Mouse (Mus musculus) forebrain, embryonic 11.5 days (tissue): ENCODE measurements around the gene Gsn. TPM values are rescaled to one million over a fixed set of nuclear protein-coding genes. Genes with fewer than 3 reads are reported as not detected.

Source experiments
- ATAC-seq: fragments of 200-750 bp; cut with Nextera tagmentation; replicated peaks from 2 replicates; pipeline ENCODE4 v1.8.0; 2017; ENCODE audit warnings: moderate TSS enrichment; ENCODE audit not compliant: low FRiP score
- DNase-seq: peaks from one replicate; pipeline ENCODE4 v3.0.0-alpha.2; 2017; ENCODE audit warnings: low spot score
- H3K27ac ChIP-seq: fragments of 300-500 bp; sonication (generic); 2 replicates; pipeline ENCODE4 v1.5.1; 2014; ENCODE audit warnings: low read depth, low read length
- H3K27me3 ChIP-seq: fragments of 300-500 bp; sonication (generic); 2 replicates; pipeline ENCODE4 v1.6.1; 2014; ENCODE audit warnings: mild to moderate bottlenecking, low read length, mixed read lengths; ENCODE audit not compliant: control insufficient read depth, insufficient read depth
- H3K36me3 ChIP-seq: fragments of 300-500 bp; sonication (generic); 2 replicates; pipeline ENCODE4 v1.6.1; 2014; ENCODE audit warnings: mild to moderate bottlenecking, low read length, moderate library complexity, mixed read lengths; ENCODE audit not compliant: control insufficient read depth, insufficient read depth
- H3K4me1 ChIP-seq: fragments of 300-500 bp; sonication (generic); replicated peaks from 2 replicates; pipeline ENCODE4 v1.6.1; 2014; ENCODE audit warnings: low read length, mixed read lengths; ENCODE audit not compliant: control insufficient read depth, insufficient read depth
- H3K4me2 ChIP-seq: fragments of 300-500 bp; sonication (generic); 2 replicates; pipeline ENCODE4 v1.6.1; 2014; ENCODE audit warnings: low read depth, mild to moderate bottlenecking, low read length, moderate library complexity, mixed read lengths; ENCODE audit not compliant: severe bottlenecking
- H3K4me3 ChIP-seq: fragments of 300-500 bp; sonication (generic); 2 replicates; pipeline ENCODE4 v1.5.1; 2014; ENCODE audit warnings: low read depth, low read length
- H3K9ac ChIP-seq: fragments of 300-500 bp; sonication (generic); 2 replicates; pipeline ENCODE4 v1.6.1; 2014; ENCODE audit warnings: low read length
- H3K9me3 ChIP-seq: fragments of 300-500 bp; sonication (generic); 2 replicates; pipeline ENCODE4 v1.6.1; 2016; ENCODE audit warnings: low read length, mixed read lengths; ENCODE audit not compliant: control insufficient read depth
- WGBS: fragments of 180-500 bp; shearing (Covaris S2); extraction: QIAGEN DNeasy Blood & Tissue Kit; methylation state at CpG from one replicate; pipeline ENCODE4 v1.1.7; 2014; 5-methylcytosine and 5-hydroxymethylcytosine counted together
- polyA plus RNA-seq: library from polyadenylated mRNA; unstranded; fragments of >200 nt; fragmentation: Nextera tagmentation; extraction: Ambion mirVana; gene quantifications from 2 replicates; pipeline ENCODE4 v1.2.1, GENCODE M21; 2014

The Gsn gene
- polyA plus RNA-seq, 1 experiment from 2014 or later, result 28.0 TPM

DNA sequence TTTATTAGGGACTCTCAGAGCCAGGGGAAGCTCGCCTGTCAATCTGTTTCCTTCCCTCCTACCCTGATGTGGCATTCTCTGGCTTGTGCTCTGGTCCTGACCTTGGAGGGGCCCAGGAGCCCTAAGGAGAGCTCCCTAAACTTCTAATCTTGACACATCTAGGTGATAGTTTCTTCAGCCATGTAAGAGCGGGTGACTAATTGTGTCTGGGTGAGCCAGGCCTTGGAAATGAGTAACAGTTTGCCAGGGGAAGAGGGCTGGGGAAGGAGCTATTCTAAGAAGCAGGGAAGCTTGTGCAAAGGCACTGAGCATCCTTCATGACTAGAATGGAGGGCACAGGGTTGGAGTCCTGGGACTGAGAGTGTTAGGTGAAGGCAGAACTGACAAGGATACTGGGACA lies 1.7 kb downstream of the Gsn start:
- H3K4me1 ChIP-seq, result peaks cover 7% of the 10 kb centered on the region; the same call in 1 of the 2 replicates
- H3K27me3 ChIP-seq, result peaks cover 6% of the 10 kb centered on the region; the same call in 1 of the 2 replicates
- no peaks in the 10 kb centered on the region for H3K36me3 ChIP-seq
- 85% methylated on average over 2 of the region's 2 CpGs for WGBS
- DNase-seq (no peak), ATAC-seq (no peak)
- H3K9ac ChIP-seq, result no peak overlapping the region
- no peak overlapping the region for H3K4me3 ChIP-seq
- no peak overlapping the region for H3K4me2 ChIP-seq
- H3K9me3 ChIP-seq, result no peaks in the 10 kb centered on the region
- no peak overlapping the region for H3K27ac ChIP-seq

GRCm38 (mm10) chr2:35258590-35258989 lies 2.4 kb downstream of the Gsn start:
- no peak overlapping the region for H3K27ac ChIP-seq
- ATAC-seq (no peak), DNase-seq (no peak)
- H3K9me3 ChIP-seq, result no peaks in the 10 kb centered on the region
- H3K4me1 ChIP-seq, result peaks cover 7% of the 10 kb centered on the region; the same call in 1 of the 2 replicates
- no peaks in the 10 kb centered on the region for H3K36me3 ChIP-seq
- no peak overlapping the region for H3K9ac ChIP-seq
- peaks cover 6% of the 10 kb centered on the region; the same call in 1 of the 2 replicates for H3K27me3 ChIP-seq
- no peak overlapping the region for H3K4me3 ChIP-seq
- 89% methylated on average over 4 of the region's 4 CpGs for WGBS
- no peak overlapping the region for H3K4me2 ChIP-seq

- 60% methylated on average over 13 of the region's 13 CpGs for WGBS
- no peak overlapping the region for H3K4me3 ChIP-seq
- peaks cover 6% of the 10 kb centered on the region; the same call in 1 of the 2 replicates for H3K27me3 ChIP-seq
- DNase-seq (no peak), ATAC-seq (no peak)
- H3K4me1 ChIP-seq, result peaks cover 7% of the 10 kb centered on the region; the same call in 1 of the 2 replicates
- H3K9me3 ChIP-seq, result no peaks in the 10 kb centered on the region
- no peak overlapping the region for H3K27ac ChIP-seq
- no peak overlapping the region for H3K4me2 ChIP-seq
- H3K36me3 ChIP-seq, result no peaks in the 10 kb centered on the region
- H3K9ac ChIP-seq, result no peak overlapping the region
Observed at GRCm38 (mm10) chr2:35259338-35260080, 3.3 kb downstream of the Gsn start.

DNA sequence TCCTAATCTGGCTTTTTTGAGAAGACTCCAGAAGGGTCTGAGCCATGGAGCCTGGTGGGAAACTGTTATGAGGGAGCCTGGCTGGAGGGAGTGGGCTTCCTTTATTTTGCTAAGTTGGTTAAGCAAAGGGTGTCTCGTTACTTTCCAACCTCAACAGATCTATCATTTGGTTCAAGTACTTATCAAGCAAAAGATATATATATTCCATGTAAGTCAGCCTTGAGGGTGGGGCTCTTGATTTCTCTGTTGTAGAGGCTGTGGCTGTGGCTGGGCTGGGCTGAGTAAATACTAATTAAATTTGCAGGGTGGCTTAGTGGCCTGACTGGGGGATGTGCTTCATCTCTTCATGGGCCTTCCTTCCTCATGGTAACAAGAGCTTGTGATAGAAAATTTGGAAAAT lies 4.1 kb downstream of the Gsn start:
- no peaks in the 10 kb centered on the region for H3K9me3 ChIP-seq
- H3K27ac ChIP-seq, result no peak overlapping the region
- H3K4me1 ChIP-seq, result peaks cover 7% of the 10 kb centered on the region; the same call in 1 of the 2 replicates
- H3K4me3 ChIP-seq, result no peak overlapping the region
- H3K36me3 ChIP-seq, result no peaks in the 10 kb centered on the region
- no peak overlapping the region for H3K9ac ChIP-seq
- no peak for ATAC-seq
- peaks cover 6% of the 10 kb centered on the region; the same call in 1 of the 2 replicates for H3K27me3 ChIP-seq
- 61% methylated on average over 1 of the region's 1 CpGs for WGBS
- no peak overlapping the region for H3K4me2 ChIP-seq
- DNase-seq, result no peak

DNA sequence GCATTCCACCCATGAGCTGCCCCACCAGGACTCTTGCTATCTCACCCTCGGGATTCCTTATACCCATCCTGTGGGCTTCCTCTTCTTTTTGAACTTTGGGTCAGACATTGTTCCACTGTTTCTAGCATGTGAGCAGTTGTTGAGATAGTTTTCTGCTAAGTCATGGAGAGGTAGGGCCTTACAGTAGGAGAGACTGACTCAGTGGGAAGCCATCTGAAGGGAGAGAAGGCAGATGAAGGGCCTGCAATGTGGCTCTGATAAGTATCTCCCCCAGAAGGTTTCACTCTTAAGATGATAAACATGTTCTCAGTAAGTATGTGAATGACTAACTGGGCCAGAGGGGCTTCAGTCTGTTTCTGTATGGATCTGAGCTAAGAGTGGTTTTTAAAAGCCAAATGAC lies 7.9 kb downstream of the Gsn start:
- WGBS, result 73% methylated on average over 1 of the region's 1 CpGs
- no peak for DNase-seq
- Histone ChIP-seq H3K27me3 (no peaks in the 10 kb centered on the region), H3K36me3 (no peaks in the 10 kb centered on the region), H3K9ac (no peak overlapping the region), H3K9me3 (no peaks in the 10 kb centered on the region), H3K4me3 (no peak overlapping the region), H3K27ac (no peak overlapping the region), H3K4me2 (no peak overlapping the region), H3K4me1 (peaks cover 4% of the 10 kb centered on the region; the same call in 1 of the 2 replicates)
- ATAC-seq, result no peak

DNA sequence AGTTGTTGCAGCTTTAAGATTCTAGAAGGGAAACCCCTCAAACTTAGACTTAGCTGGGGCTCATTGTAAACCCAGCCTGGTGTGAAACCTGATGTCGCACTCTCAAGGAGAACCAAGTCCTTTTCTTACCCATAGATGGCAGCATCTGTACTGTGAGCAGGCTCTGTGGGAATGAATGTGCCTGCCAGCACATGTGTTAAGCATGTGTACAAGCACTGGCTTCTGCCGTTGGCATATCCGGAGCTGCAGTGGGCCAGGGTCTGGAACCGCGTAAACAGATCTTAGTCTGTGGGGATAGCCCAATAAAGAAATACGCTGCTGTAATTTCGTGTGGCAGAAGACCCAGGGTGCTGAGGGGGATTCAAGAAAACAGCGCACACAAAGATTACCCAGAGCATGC lies 9.1 kb downstream of the Gsn start:
- no peak overlapping the region for H3K9ac ChIP-seq
- H3K4me3 ChIP-seq, result no peak overlapping the region
- DNase-seq (no peak), ATAC-seq (peak; percentile 65; the same call in 1 of the 2 replicates)
- no peak overlapping the region for H3K4me2 ChIP-seq
- H3K4me1 ChIP-seq, result peaks cover under 1% of the 10 kb centered on the region; the same call in 1 of the 2 replicates
- H3K9me3 ChIP-seq, result no peaks in the 10 kb centered on the region
- WGBS, result 59% methylated on average over 8 of the region's 8 CpGs
- no peak overlapping the region for H3K27ac ChIP-seq
- no peaks in the 10 kb centered on the region for H3K27me3 ChIP-seq
- no peaks in the 10 kb centered on the region for H3K36me3 ChIP-seq

DNA sequence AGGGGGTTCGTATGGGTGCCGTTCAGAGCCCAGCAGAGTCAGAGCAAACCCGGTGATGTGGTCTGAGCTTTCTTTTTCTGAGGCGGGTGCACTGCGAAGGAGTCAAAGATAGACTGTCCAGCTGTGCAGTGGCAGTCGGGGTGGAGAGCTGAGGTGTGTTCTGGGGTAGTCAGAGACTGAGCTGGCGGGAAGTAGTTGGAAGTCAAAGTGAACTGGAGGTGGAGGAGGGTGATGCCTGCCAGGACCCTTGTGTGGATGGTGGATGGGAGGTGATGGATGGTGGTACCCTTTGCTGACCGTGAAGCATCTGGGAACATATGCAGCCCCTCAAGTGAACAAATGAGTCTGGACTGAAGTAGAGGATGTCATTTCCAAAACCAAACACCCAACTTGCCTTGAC lies 9.6 kb downstream of the Gsn start:
- Histone ChIP-seq H3K27ac (no peak overlapping the region), H3K27me3 (no peaks in the 10 kb centered on the region), H3K9ac (no peak overlapping the region), H3K4me3 (no peak overlapping the region), H3K9me3 (no peaks in the 10 kb centered on the region), H3K4me2 (no peak overlapping the region), H3K36me3 (no peaks in the 10 kb centered on the region), H3K4me1 (peaks cover 2% of the 10 kb centered on the region; the same call in 1 of the 2 replicates)
- no peak for ATAC-seq
- WGBS, result 90% methylated on average over 8 of the region's 8 CpGs
- no peak for DNase-seq

DNA sequence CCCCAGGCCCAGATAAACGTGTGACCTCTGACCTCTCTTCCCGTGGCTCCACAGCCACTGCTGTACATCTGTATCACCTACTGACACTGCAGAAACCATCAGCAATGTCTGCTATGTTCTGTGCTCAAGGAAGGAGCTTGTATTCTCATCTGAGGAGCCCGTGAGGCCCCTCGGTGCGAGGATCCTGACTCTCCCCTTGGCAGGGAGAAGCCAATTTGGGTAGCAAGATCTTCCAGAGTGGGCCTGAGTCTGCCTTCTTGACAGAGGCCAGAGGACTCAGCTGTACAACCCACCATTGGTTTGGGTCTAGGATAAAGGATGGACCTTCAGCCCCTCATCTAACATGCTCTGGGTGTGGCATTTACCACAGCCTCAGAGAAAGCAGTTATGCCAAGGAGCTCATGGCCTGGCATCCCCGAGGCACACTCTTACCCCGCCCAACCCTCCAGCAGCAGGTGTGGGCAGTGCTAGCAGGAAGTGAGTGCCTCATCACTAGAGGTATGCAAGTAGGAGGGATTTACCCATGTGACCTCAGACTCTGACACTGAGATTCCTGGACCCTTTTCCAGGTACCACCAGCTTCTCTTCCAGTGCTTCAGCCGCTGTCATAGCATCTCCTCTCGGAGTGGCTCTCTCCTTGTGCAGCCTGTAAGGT lies 10.2 kb downstream of the Gsn start:
- H3K27ac ChIP-seq, result no peak overlapping the region

More for the DNA sequence above, 10.2 kb downstream of the Gsn start:
- ATAC-seq (no peak), DNase-seq (no peak)
- H3K4me2 ChIP-seq, result no peak overlapping the region
- no peak overlapping the region for H3K9ac ChIP-seq
- no peak overlapping the region for H3K4me3 ChIP-seq
- H3K27me3 ChIP-seq, result no peaks in the 10 kb centered on the region
- H3K4me1 ChIP-seq, result peaks cover 2% of the 10 kb centered on the region; the same call in 1 of the 2 replicates
- no peaks in the 10 kb centered on the region for H3K36me3 ChIP-seq
- 82% methylated on average over 9 of the region's 9 CpGs for WGBS
- H3K9me3 ChIP-seq, result no peaks in the 10 kb centered on the region
